Mouse (Mus musculus) forelimb bud, embryonic 11.5 days (tissue): ENCODE data around the gene Gps2.
"Not testable (repeated sequence)": the region's sequence is repeated elsewhere in the genome, so short reads cannot be mapped to it uniquely, and the experiment has no call there.

Experiments used
- DNase-seq: peaks from one replicate; pipeline ENCODE4 v3.0.0-alpha.2; 2012; ENCODE audit warnings: low read depth, low spot score

The Gps2 gene

GRCm38 (mm10) chr11:69916652-69917378, 3.1 kb downstream of the Gps2 start:
- not testable (repeated sequence) for DNase-seq

- DNase-seq: no peak
Observed at GRCm38 (mm10) chr11:69917379-69917948, 3.8 kb downstream of the Gps2 start.

- no peak for DNase-seq
Observed at GRCm38 (mm10) chr11:69918118-69918517, 4.4 kb downstream of the Gps2 start.

GRCm38 (mm10) chr11:69919053-69919452, 5.4 kb downstream of the Gps2 start:
- DNase-seq: no peak

GRCm38 (mm10) chr11:69919661-69920265, 6.1 kb downstream of the Gps2 start:
- DNase-seq: no peak

GRCm38 (mm10) chr11:69920266-69921031, 6.8 kb downstream of the Gps2 start:
- DNase-seq: no peak

- DNase-seq: peak; percentile 100
Observed at GRCm38 (mm10) chr11:69921114-69922011, 7.7 kb downstream of the Gps2 start, which contains the start of gene Eif5a. Gene Eif5a, minus strand, starts transcription at chr11:69921958.

GRCm38 (mm10) chr11:69922012-69922756, 8.5 kb downstream of the Gps2 start:
- DNase-seq: no peak

GRCm38 (mm10) chr11:69922796-69923195, 9.1 kb downstream of the Gps2 start:
- no peak for DNase-seq

GRCm38 (mm10) chr11:69927501-69927900, 13.8 kb downstream of the Gps2 start:
- DNase-seq: no peak

GRCm38 (mm10) chr11:69929712-69930111, 16.0 kb downstream of the Gps2 start:
- no peak for DNase-seq

- DNase-seq: not testable (repeated sequence)
Observed at GRCm38 (mm10) chr11:69930176-69930575, 16.5 kb downstream of the Gps2 start.

- DNase-seq: no peak
Observed at GRCm38 (mm10) chr11:69930967-69931537, 17.4 kb downstream of the Gps2 start.

- no peak for DNase-seq
Observed at GRCm38 (mm10) chr11:69931769-69932168, 18.1 kb downstream of the Gps2 start.

GRCm38 (mm10) chr11:69932254-69932653, 18.6 kb downstream of the Gps2 start:
- no peak for DNase-seq

GRCm38 (mm10) chr11:69933066-69933465, 19.4 kb downstream of the Gps2 start:
- no peak for DNase-seq

GRCm38 (mm10) chr11:69934169-69934568, 20.5 kb downstream of the Gps2 start:
- peak; percentile 92 for DNase-seq

GRCm38 (mm10) chr11:69934681-69935080, 21.0 kb downstream of the Gps2 start:
- no peak for DNase-seq

GRCm38 (mm10) chr11:69935137-69935879, 21.6 kb downstream of the Gps2 start, which contains the start of gene Ybx2:
Gene Ybx2, plus strand, starts transcription at chr11:69935796.
- peak; percentile 92 for DNase-seq
